In the genomic region with DNA sequence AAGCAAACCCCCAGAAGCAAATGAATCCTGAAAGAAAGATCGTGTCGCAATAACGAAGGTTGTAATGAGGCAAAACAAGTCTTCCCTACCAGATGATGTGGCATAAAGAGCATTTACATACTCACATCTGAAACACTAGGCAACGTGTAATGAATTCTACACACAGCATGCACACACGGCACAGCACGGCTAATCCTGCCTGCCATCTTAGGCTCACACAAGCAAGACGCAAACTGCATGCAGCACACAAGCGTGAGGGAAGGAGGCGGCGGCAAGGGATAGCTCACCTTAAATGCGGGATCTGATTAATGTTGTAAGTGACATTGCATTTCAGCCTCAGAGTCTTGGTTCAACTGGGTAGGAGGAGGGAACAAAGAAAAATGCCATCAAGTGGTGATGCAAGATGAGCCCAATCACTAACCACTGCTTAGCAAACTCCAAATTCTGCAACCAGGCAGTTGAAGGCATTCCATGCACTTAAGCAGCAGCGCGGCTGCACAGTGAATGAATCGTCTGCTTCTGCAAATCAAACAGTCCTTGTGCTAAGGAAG, we compare ENCODE assay signal across 8 mouse cellular contexts. TPM values are rescaled to one million over a fixed set of nuclear protein-coding genes. Genes with fewer than 3 reads are reported as not detected.
DNase-seq lines count a peak whose midpoint lies in the region; ATAC-seq and TF ChIP-seq lines count a peak whose summit lies in the region.

No protein-coding gene starts in this region.

- H3K9me3 ChIP-seq in embryonic facial prominence, embryonic 14.5 days (ENCODE audit: control insufficient read depth, low read length), result no peaks in the 10 kb centered on the region
- no peaks in the 10 kb centered on the region for H3K9me3 ChIP-seq in hindbrain, postnatal 0 days (ENCODE audit: low read length)
- no peaks in the 10 kb centered on the region for H3K9me3 ChIP-seq in liver, postnatal 0 days (ENCODE audit: low read length)

- H3K36me3 ChIP-seq in embryonic facial prominence, embryonic 14.5 days (ENCODE audit: control insufficient read depth, insufficient read depth, low read length), result no peaks in the 10 kb centered on the region
- H3K36me3 ChIP-seq in hindbrain, postnatal 0 days (ENCODE audit: insufficient read depth, low read length), result no peaks in the 10 kb centered on the region
- no peaks in the 10 kb centered on the region for H3K36me3 ChIP-seq in liver, postnatal 0 days (replicated peaks; ENCODE audit: insufficient read depth, low read length)

- TF ChIP-seq EP300 in liver, postnatal 0 days (IDR thresholded peaks at IDR 0.05; ENCODE audit: low read depth), result no peak

- no peak for TF ChIP-seq CTCF in left cerebral cortex, adult 2 months (IDR thresholded peaks at IDR 0.05)
- TF ChIP-seq CTCF in hindbrain, postnatal 0 days (IDR thresholded peaks at IDR 0.05; ENCODE audit: low read depth), result no peak
- no peak for TF ChIP-seq CTCF in liver, postnatal 0 days (IDR thresholded peaks at IDR 0.05; ENCODE audit: low read depth)

- DNase-seq in left cerebral cortex, adult 2 months (ENCODE audit: extremely low spot score in 1 of 2, low spot score in 2 of 2), result peak; percentile 51 to 59
- no peak for DNase-seq in left cerebral cortex, adult 8-10 months (ENCODE audit: low spot score in 2 of 2)
- peak; percentile 67 for DNase-seq in embryonic facial prominence, embryonic 14.5 days (ENCODE audit: low spot score)
- DNase-seq in hindbrain, postnatal 0 days (ENCODE audit: low spot score), result peak; percentile 81
- DNase-seq in right cerebral cortex, adult 18-20 months, result peak; percentile 60
- no peak for DNase-seq in adrenal gland, postnatal 10 days
- no peak for DNase-seq in adrenal gland, adult 2 months
- DNase-seq in liver, postnatal 0 days, result no peak

- peak; percentile 45; the same call in 1 of the 2 replicates for ATAC-seq in embryonic facial prominence, embryonic 14.5 days (ENCODE audit: low read depth)
- peak; percentile 82 for ATAC-seq in hindbrain, postnatal 0 days
- ATAC-seq in liver, postnatal 0 days, result no peak

- intact Hi-C loops in left cerebral cortex, adult 2 months (cut with DNase I), result loop anchor here (1.0 kb wide), 1 partner anchor 27 kb away; no protein-coding TSS in a partner anchor

- H3K27me3 ChIP-seq in embryonic facial prominence, embryonic 14.5 days (replicated peaks; ENCODE audit: control insufficient read depth, insufficient read depth, low read length), result no peaks in the 10 kb centered on the region
- H3K27me3 ChIP-seq in hindbrain, postnatal 0 days (ENCODE audit: insufficient read depth, low read length), result no peaks in the 10 kb centered on the region
- no peaks in the 10 kb centered on the region for H3K27me3 ChIP-seq in liver, postnatal 0 days (ENCODE audit: insufficient read depth, low read length)

- WGBS in embryonic facial prominence, embryonic 14.5 days, result 44% methylated on average over 14 of the region's 14 CpGs
- WGBS in hindbrain, postnatal 0 days, result 26% methylated on average over 14 of the region's 14 CpGs
- 61% methylated on average over 14 of the region's 14 CpGs for WGBS in liver, postnatal 0 days (ENCODE audit: insufficient replicate concordance)

- H3K9ac ChIP-seq in embryonic facial prominence, embryonic 14.5 days (ENCODE audit: low read depth, low read length), result peak overlapping the region; percentile 41
- H3K9ac ChIP-seq in hindbrain, postnatal 0 days (replicated peaks; ENCODE audit: low read length), result peak overlapping the region; percentile 67
- no peak overlapping the region for H3K9ac ChIP-seq in liver, postnatal 0 days (replicated peaks)

- H3K4me3 ChIP-seq in left cerebral cortex, adult 2 months, result peak overlapping the region; percentile 58
- H3K4me3 ChIP-seq in embryonic facial prominence, embryonic 14.5 days (ENCODE audit: low read depth, low read length), result peak overlapping the region; percentile 18
- H3K4me3 ChIP-seq in hindbrain, postnatal 0 days (ENCODE audit: low read length), result peak overlapping the region; percentile 39
- no peak overlapping the region for H3K4me3 ChIP-seq in liver, postnatal 0 days (ENCODE audit: low read depth, low read length)

- peak overlapping the region; percentile 96 for H3K27ac ChIP-seq in left cerebral cortex, adult 2 months
- no peak overlapping the region; the same call in 1 of the 2 replicates for H3K27ac ChIP-seq in embryonic facial prominence, embryonic 14.5 days (replicated peaks; ENCODE audit: low read depth, low read length)
- peak overlapping the region; percentile 87 for H3K27ac ChIP-seq in hindbrain, postnatal 0 days
- H3K27ac ChIP-seq in liver, postnatal 0 days (ENCODE audit: low read depth), result no peak overlapping the region

- H3K4me2 ChIP-seq in embryonic facial prominence, embryonic 14.5 days (ENCODE audit: low read depth, low read length), result peak overlapping the region; percentile 44
- H3K4me2 ChIP-seq in hindbrain, postnatal 0 days (ENCODE audit: low read depth, low read length), result peak overlapping the region; percentile 59
- H3K4me2 ChIP-seq in liver, postnatal 0 days (ENCODE audit: low read depth, low read length), result no peak overlapping the region

- H3K4me1 ChIP-seq in embryonic facial prominence, embryonic 14.5 days (ENCODE audit: control insufficient read depth, insufficient read depth, low read length), result peaks cover 9% of the 10 kb centered on the region; the same call in 1 of the 2 replicates
- H3K4me1 ChIP-seq in hindbrain, postnatal 0 days (ENCODE audit: insufficient read depth, low read length), result peaks cover 11% of the 10 kb centered on the region; the same call in 1 of the 2 replicates
- peaks cover 4% of the 10 kb centered on the region; the same call in 1 of the 2 replicates for H3K4me1 ChIP-seq in liver, postnatal 0 days (ENCODE audit: insufficient read depth)

RNA-seq across cellular contexts. Expression of gene Zbtb38, which starts 20.6 kb away (rescaled TPM):
- 10 to 100 TPM; 64.2 to 68.6 TPM for total RNA-seq in left cerebral cortex, adult 2 months (2021)
- total RNA-seq in left cerebral cortex, adult 8-10 months (2022), result 10 to 100 TPM; 57.7 to 67.6 (median 63.7) TPM
- polyA plus RNA-seq in embryonic facial prominence, embryonic 14.5 days (2014; fragmentation: Nextera tagmentation; extraction: Ambion mirVana), result 17.1 and 18.1 TPM in 2 replicates
- 36.2 and 46.5 TPM in 2 replicates for total RNA-seq in hindbrain, postnatal 0 days (2014; rRNA removed)
- 36.6 and 38.7 TPM in 2 replicates for polyA plus RNA-seq in hindbrain, postnatal 0 days (2015; fragmentation: Nextera tagmentation; extraction: Ambion mirVana)
- 10 to 100 TPM; 35.7 to 37.8 TPM for total RNA-seq in adrenal gland, postnatal 10 days (2021)
- total RNA-seq in adrenal gland, adult 2 months (2021), result 10 to 100 TPM; 63.1 to 73.9 TPM
- 13.6 and 17.4 TPM in 2 replicates for polyA plus RNA-seq in adrenal gland, adult 2 months (2012; rRNA removed)
- polyA plus RNA-seq in liver, postnatal 0 days (2015; fragmentation: Nextera tagmentation; extraction: Ambion mirVana), result 6.0 and 7.5 TPM in 2 replicates

Comparison
In these comparisons a context has a peak if more than half of its experiments do, and no peak if none do; other contexts are left out.
1. DNase-seq: peak in left cerebral cortex, adult 2 months (2 of 2), embryonic facial prominence, embryonic 14.5 days (single experiment), hindbrain, postnatal 0 days (single experiment) and right cerebral cortex, adult 18-20 months (single experiment); none in left cerebral cortex, adult 8-10 months (0 of 2), adrenal gland, postnatal 10 days (single experiment), adrenal gland, adult 2 months (single experiment) and liver, postnatal 0 days (single experiment).
2. H3K27ac ChIP-seq: peak in left cerebral cortex, adult 2 months (single experiment) and hindbrain, postnatal 0 days (single experiment); none in embryonic facial prominence, embryonic 14.5 days (single experiment) and liver, postnatal 0 days (single experiment).